Mouse (Mus musculus): ENCODE measurements at regions not wholly inside any gene's neighbourhood (a gene's known extent, or its start where the extent isn't known, plus 50 kb on each side); places are given as distances from the start of the nearest gene placed in this dataset.

GRCm38 (mm10) chr13:59972093-59972427 lies 149.1 kb upstream of the Tut7 start:
- in situ Hi-C loops (cut with MboI; ENCODE audit: low pct_unique_long_range_greater_than_20kb in 1 of 2, low sequenced_read_pairs in 2 of 2, unreplicated experiment in 1 of 2) = no loop called here

GRCm38 (mm10) chr13:59971231-59972092 lies 148.5 kb upstream of the Tut7 start:
- in situ Hi-C loops (cut with MboI; ENCODE audit: low pct_unique_long_range_greater_than_20kb in 1 of 2, low sequenced_read_pairs in 2 of 2, unreplicated experiment in 1 of 2) = no loop called here

- in situ Hi-C loops (cut with MboI; ENCODE audit: low pct_unique_long_range_greater_than_20kb in 1 of 2, low sequenced_read_pairs in 2 of 2, unreplicated experiment in 1 of 2) = no loop called here
Measured at GRCm38 (mm10) chr13:59970430-59970829, 147.5 kb upstream of the Tut7 start.

GRCm38 (mm10) chr13:59969484-59969883 lies 146.5 kb upstream of the Tut7 start:
- in situ Hi-C loops (cut with MboI; ENCODE audit: low pct_unique_long_range_greater_than_20kb in 1 of 2, low sequenced_read_pairs in 2 of 2, unreplicated experiment in 1 of 2) = no loop called here

GRCm38 (mm10) chr13:59968584-59969240 lies 145.8 kb upstream of the Tut7 start:
- in situ Hi-C loops (cut with MboI; ENCODE audit: low pct_unique_long_range_greater_than_20kb in 1 of 2, low sequenced_read_pairs in 2 of 2, unreplicated experiment in 1 of 2) = no loop called here

- in situ Hi-C loops (cut with MboI; ENCODE audit: low pct_unique_long_range_greater_than_20kb in 1 of 2, low sequenced_read_pairs in 2 of 2, unreplicated experiment in 1 of 2) = no loop called here
Measured at GRCm38 (mm10) chr13:59966535-59967255, 143.7 kb upstream of the Tut7 start.

GRCm38 (mm10) chr13:59964981-59965380 lies 142.0 kb upstream of the Tut7 start:
- in situ Hi-C loops (cut with MboI; ENCODE audit: low pct_unique_long_range_greater_than_20kb in 1 of 2, low sequenced_read_pairs in 2 of 2, unreplicated experiment in 1 of 2) = no loop called here

- in situ Hi-C loops (cut with MboI; ENCODE audit: low pct_unique_long_range_greater_than_20kb in 1 of 2, low sequenced_read_pairs in 2 of 2, unreplicated experiment in 1 of 2) = no loop called here
Measured at GRCm38 (mm10) chr13:59962676-59963664, 140.0 kb upstream of the Tut7 start.

GRCm38 (mm10) chr13:59956441-59956840 lies 133.5 kb upstream of the Tut7 start:
- in situ Hi-C loops (cut with MboI; ENCODE audit: low pct_unique_long_range_greater_than_20kb in 1 of 2, low sequenced_read_pairs in 2 of 2, unreplicated experiment in 1 of 2) = no loop called here

GRCm38 (mm10) chr13:59952809-59953208 lies 129.9 kb upstream of the Tut7 start:
- in situ Hi-C loops (cut with MboI; ENCODE audit: low pct_unique_long_range_greater_than_20kb in 1 of 2, low sequenced_read_pairs in 2 of 2, unreplicated experiment in 1 of 2) = no loop called here

- in situ Hi-C loops (cut with MboI; ENCODE audit: low pct_unique_long_range_greater_than_20kb in 1 of 2, low sequenced_read_pairs in 2 of 2, unreplicated experiment in 1 of 2) = no loop called here
Measured at GRCm38 (mm10) chr13:59952116-59952515, 129.2 kb upstream of the Tut7 start.

- in situ Hi-C loops (cut with MboI; ENCODE audit: low pct_unique_long_range_greater_than_20kb in 1 of 2, low sequenced_read_pairs in 2 of 2, unreplicated experiment in 1 of 2) = no loop called here
Measured at GRCm38 (mm10) chr13:59950281-59950680, 127.3 kb upstream of the Tut7 start.

- in situ Hi-C loops (cut with MboI; ENCODE audit: low pct_unique_long_range_greater_than_20kb in 1 of 2, low sequenced_read_pairs in 2 of 2, unreplicated experiment in 1 of 2) = no loop called here
Measured at GRCm38 (mm10) chr13:59949471-59949870, 126.5 kb upstream of the Tut7 start.

GRCm38 (mm10) chr13:59948496-59949138 lies 125.7 kb upstream of the Tut7 start:
- in situ Hi-C loops (cut with MboI; ENCODE audit: low pct_unique_long_range_greater_than_20kb in 1 of 2, low sequenced_read_pairs in 2 of 2, unreplicated experiment in 1 of 2) = no loop called here

GRCm38 (mm10) chr13:59947461-59947860 lies 124.5 kb upstream of the Tut7 start:
- in situ Hi-C loops (cut with MboI; ENCODE audit: low pct_unique_long_range_greater_than_20kb in 1 of 2, low sequenced_read_pairs in 2 of 2, unreplicated experiment in 1 of 2) = no loop called here

GRCm38 (mm10) chr13:59946509-59946908 lies 123.6 kb upstream of the Tut7 start:
- in situ Hi-C loops (cut with MboI; ENCODE audit: low pct_unique_long_range_greater_than_20kb in 1 of 2, low sequenced_read_pairs in 2 of 2, unreplicated experiment in 1 of 2) = no loop called here

GRCm38 (mm10) chr13:59945631-59946030 lies 122.7 kb upstream of the Tut7 start:
- in situ Hi-C loops (cut with MboI; ENCODE audit: low pct_unique_long_range_greater_than_20kb in 1 of 2, low sequenced_read_pairs in 2 of 2, unreplicated experiment in 1 of 2) = no loop called here

- in situ Hi-C loops (cut with MboI; ENCODE audit: low pct_unique_long_range_greater_than_20kb in 1 of 2, low sequenced_read_pairs in 2 of 2, unreplicated experiment in 1 of 2) = no loop called here
Measured at GRCm38 (mm10) chr13:59943602-59944140, 120.7 kb upstream of the Tut7 start.

Data from mouse embryonic stem cell (cell line).